Mouse (Mus musculus): ENCODE results near the gene Nfat5.

Gene Nfat5

GRCm38 (mm10) chr8:107293641-107294628, 665 bp downstream of the Nfat5 start:
- peak; percentile 31 for DNase-seq

- no peak for DNase-seq
These were observed 2.2 kb downstream of the Nfat5 start for GRCm38 (mm10) chr8:107295450-107295849.

GRCm38 (mm10) chr8:107311876-107312275, 18.6 kb downstream of the Nfat5 start:
- DNase-seq = no peak

DNA sequence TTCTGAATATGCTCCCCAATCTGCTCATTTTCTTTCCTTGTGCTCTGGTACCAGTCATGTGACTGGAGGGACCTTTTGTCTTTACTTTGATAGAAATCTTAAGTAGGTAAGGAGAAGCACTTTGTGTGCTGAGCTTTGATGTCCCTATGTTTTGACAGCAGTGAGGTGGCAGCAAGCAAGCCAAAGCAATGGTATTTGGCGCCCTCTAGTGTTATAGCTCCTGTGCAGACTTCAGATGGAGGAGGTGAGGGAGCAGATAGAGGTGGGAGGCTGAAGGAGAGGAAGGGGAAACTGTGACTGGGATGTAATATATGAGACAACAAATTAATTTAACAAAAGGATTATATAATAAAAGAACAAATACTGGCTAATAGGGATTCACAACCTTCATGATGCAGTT, 30.9 kb downstream of the Nfat5 start:
- DNase-seq = peak; percentile 63

DNA sequence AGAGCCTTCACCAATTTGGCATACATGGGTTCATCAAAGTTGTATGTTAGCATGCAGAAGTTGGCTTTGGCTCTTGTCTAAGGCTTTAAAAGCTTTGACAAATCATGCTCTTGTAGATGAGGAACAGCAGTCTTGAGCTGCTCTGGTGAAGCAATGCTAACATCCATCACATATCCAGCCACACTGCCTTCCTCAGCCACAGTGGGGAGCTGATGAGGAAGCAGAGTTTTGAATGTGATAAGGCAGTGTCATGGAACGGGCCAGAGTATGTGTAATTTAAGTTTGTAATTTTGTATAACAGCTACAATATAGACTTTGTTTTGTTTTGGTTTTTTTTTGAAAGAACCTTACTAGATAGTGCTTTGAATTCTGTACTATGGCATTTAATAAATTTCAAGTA, 36.3 kb downstream of the Nfat5 start:
- DNase-seq = no peak

DNA sequence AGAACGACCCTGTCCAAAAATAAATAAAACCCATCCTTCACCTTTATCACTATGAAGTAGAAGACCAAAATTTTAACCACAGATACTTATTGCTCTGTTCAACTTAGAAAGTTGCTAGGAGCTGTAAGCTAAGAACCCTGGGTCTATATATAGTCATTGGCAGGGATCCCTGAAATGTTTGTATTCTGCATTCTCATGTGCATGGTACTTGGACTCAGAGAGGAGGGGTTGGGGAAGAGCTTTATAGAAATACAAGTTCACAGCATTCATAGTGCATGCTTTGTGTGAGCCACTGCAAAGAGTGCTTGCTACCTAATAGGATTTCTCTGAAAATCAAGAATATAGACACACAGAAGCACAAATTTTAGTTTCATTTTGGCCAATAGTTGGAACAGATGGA, 43.2 kb downstream of the Nfat5 start:
- DNase-seq = no peak

GRCm38 (mm10) chr8:107370311-107370710, 77.0 kb downstream of the Nfat5 start:
- no peak for DNase-seq

- no peak for DNase-seq
These were observed 84.1 kb downstream of the Nfat5 start for GRCm38 (mm10) chr8:107377346-107377745.

GRCm38 (mm10) chr8:107380734-107381133, 87.5 kb downstream of the Nfat5 start:
- DNase-seq = no peak

- DNase-seq = no peak
These were observed 88.4 kb downstream of the Nfat5 start for GRCm38 (mm10) chr8:107381666-107382065.

DNA sequence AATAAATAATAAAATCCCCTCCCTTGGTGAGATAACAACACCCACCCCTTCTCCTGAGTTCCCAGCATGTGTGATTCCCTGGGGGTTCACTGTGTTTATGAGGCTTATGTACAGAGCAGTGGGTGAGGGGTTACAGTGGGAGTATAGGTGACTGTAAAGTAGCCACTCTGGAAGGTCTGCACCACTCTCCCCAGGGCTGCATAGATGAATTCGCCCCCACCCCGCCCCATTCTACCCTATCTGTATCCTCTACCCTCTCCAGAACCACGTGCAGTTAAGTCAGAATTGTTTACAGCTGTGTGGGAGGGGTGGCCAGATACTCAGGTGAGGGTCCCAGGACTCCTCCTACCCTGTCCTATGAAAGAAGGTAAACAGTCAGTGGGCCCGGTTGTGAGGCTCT, 89.6 kb downstream of the Nfat5 start:
- no peak for DNase-seq

- DNase-seq = no peak
These were observed 91.4 kb downstream of the Nfat5 start for GRCm38 (mm10) chr8:107384651-107385050.

DNA sequence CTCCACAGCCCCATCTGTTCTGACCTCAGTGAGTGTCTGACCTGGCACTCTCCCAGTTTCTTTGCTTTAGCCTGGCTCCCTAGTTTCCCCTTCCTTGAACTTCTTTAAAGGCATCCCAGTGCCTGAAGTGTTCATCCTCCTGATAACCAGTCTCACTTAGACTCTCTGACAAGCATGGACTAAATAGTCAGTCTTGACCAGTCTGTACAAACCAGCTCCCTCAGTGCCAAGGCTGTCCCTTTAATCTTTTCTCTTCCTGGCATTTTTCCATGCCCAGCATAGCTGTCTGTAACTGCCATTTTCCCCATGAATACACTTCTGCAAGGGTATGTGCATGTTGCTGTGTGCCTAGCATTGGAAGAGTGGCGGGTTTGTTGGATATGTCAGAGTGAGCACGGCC, 91.8 kb downstream of the Nfat5 start:
- DNase-seq = no peak

GRCm38 (mm10) chr8:107386171-107386570, 92.9 kb downstream of the Nfat5 start:
- DNase-seq = no peak

DNA sequence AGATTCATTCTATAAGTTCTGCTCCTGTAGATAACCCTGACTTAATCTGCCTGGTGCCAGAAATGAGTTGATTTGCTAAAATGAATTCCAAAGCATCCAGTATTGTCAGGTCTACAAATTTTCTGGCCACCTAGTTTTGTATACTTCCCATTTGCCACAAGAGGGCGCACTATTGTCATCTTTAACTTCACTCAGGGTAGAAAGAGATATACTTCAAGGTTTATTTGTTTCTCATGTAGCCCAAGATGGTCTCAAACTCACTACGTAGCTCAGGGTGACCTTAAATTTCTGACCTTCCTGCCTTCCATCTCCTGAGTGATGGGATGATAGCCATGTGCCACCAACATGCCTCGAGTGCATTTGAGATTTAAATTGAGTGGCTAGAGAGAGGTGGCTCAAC, 93.4 kb downstream of the Nfat5 start:
- DNase-seq = no peak

GRCm38 (mm10) chr8:107387861-107388260, 94.6 kb downstream of the Nfat5 start:
- peak; percentile 34 for DNase-seq

GRCm38 (mm10) chr8:107389557-107389956, 96.3 kb downstream of the Nfat5 start:
- peak; percentile 18 for DNase-seq

DNA sequence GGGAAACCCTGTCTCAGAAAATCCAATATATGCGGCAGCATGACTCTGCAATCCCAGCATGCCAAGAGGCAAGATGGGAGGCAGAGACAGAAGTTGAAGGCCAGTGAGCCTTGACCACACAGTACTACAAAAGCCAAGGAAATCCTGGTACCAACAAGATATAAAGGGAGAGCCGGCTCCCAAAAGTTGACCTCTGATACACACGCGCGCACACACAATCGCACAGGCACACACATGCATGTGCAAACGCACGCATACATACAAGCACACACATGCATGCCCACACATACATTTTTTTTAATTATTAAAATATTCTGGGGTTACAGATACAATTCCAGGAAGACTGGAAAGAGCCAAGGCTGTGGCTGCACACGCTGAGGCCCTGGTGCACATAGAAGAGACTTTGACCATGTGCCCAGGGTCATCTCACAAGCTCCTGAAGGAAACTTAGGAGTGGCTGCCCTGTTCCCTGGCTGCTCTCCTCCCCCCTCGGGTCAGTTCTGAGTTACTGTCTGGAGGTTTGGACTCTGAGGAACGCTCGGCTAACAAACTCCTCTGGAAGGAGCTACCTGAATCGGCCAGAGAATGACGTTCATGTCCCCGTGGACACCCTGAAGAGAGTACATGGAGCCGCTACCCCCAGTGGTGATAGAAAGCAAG, 97.3 kb downstream of the Nfat5 start:
- DNase-seq = no peak

GRCm38 (mm10) chr8:107391136-107391516, 97.9 kb downstream of the Nfat5 start:
- no peak for DNase-seq

- DNase-seq = no peak
These were observed 102.1 kb downstream of the Nfat5 start for GRCm38 (mm10) chr8:107395397-107395796.

DNA sequence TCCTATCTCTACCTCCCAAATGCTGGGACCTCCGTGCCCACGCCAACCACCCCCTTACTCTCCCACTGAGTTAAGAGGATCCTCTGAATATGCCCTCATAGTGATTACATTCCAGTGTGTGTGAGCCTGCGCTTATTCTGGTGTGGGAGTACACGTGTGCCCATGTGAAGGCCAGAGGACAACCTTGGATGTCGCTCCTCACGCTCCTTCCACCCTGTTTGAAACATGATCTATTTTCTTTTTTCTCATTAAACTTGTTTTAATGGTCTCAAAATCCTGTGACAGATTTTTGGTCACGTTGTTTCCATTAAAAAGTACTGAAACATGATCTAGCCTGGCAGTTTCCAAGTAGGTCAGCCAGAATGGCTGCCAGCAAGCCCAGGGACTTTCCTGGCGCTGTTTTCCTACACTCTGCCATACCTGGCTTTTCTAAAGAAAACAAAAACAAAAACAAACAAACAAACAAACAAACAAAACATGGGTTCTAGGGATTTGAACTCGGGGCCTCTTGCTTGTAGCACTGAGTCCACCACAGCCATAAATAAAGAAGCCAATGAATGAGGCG, 102.9 kb downstream of the Nfat5 start:
- DNase-seq = no peak

- no peak for DNase-seq
These were observed 104.4 kb downstream of the Nfat5 start for GRCm38 (mm10) chr8:107397665-107398064.

DNA sequence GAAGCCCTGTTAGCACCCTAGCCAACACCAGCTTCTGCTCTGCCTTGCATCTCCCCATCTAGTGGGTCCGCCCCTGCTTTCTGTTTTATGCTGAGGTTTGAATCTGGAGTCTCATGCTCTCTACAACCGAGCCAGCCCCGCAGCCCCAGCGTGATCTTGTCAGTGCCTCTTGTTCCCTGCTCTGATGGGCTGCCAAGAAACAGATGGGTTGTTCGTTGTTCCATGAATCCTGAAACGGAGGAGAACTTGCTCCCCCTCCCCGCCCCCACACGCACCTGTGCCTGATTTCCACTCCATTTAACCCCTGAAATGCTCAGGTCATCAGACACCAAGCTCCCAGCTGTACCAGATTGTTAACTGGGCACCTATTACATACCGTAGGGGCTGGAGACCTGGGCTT, 106.2 kb downstream of the Nfat5 start:
- no peak for DNase-seq

GRCm38 (mm10) chr8:107401866-107402265, 108.6 kb downstream of the Nfat5 start:
- DNase-seq = no peak

Data from right cerebral cortex, postnatal 14 days (tissue).